Mouse (Mus musculus) neutrophil, adult 83 days (primary cell): Measurements from ENCODE around the gene Ralgds. TPM values are rescaled to one million over a fixed set of nuclear protein-coding genes. Genes with fewer than 3 reads are reported as not detected.

Experiments used
- total RNA-seq, 2 experiments: library from RNA; stranded (reverse); gene quantifications; one replicate each; pipeline ENCODE4 v1.2.4; 2023

Gene Ralgds
- 10 to 100 TPM; 15.7 to 19.4 TPM for total RNA-seq

DNA sequence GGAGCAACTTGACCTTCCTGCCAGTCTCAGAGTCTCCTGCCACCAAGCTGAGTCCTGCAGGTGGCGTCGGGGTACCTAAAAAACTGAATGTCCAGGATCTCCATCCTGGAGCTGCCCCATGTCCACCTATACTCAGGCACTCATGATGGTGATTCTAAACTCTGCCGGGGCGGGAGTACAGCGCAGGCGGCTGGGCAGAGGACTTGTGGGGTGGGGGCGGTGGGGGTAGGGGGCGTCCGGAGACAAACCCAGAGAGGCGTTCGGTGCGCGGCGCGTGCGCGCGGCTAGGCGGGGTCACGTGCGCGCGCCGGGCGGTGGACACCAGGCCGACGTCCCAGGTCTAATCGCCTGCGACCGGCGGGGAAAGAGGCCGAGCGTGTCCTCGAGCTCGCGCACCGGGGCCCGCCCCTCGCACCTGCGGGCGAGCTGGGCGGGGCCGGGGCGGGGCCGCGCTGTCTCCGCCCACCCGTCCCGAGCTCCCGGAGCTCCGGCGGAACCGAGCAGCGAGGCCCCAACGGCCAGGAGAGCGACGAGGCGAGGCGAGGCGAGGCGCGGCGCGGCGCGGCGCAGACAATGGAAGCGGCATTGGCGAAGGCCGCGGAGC lies at the start of gene Ralgds:
Gene Ralgds, plus strand, starts transcription at position 328 of the 604 bp plus-strand sequence.

DNA sequence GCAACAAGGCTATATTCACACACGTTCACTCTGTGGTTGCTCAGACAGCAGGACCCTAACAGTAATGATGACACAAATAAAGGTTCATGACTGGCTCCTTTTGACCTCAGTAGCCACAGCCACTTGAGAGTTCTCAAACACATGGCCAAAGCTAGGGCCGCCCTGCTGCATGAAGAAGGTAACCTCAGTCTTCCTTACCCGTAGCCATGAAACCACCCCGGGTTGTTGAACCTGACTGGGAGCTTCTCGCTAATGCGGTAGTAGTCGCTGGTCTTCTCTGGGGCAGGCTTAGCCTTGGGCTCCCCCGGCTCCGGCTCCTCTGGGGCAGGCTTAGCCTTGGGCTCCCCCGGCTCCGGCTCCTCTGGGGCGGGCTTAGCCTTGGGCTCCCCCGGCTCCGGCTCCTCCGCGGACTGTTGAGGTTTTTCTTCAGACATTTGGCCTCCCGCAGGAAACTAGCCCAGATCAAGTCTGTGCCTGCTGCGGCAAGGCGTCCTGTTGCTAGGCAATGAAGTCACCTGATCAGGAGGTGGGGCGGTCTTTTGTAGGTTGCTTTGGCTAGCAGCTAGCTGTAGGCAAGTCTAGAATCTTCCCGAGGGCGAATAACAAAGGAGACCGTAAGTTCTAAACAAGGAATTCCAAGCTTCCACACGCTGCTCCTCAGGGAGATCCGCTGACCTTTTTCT lies 46.9 kb upstream of the Ralgds start, which contains the start of gene 1700007K13Rik:
Gene 1700007K13Rik, minus strand, starts transcription at position 497 of the 683 bp plus-strand sequence.

DNA sequence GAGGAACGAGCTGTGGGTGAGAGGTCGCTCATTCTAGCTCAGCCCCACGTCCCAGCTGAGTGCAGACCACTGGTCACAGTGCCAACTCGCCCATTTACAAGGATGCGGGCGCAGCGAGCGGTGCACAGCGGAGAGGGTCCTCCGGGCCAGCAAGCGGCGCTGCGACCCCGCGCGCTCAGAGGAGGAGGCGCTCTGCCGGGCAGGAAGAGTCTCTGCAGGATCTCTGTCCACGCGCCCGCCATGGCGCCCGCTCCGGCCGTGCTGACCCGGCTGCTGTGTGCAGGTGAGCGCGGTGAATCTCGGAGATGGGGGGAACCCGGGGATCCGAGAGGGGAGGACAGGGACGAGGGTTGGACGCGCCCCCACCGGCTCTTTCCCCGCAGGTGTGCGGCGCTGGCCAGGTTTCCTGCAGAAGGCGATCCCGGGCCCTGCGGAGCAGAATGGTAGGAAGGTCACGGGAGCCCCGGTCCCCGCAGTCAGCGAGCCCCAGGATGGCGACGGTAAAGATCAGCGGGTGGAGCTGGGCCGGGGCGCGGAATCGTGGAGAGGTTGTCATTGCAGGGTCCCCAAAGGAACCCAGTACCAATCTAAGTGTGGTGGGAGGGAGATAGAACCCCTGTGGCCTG lies 45.0 kb upstream of the Ralgds start, which contains the start of gene Mrps2:
Gene Mrps2, plus strand, starts transcription at position 207 of the 626 bp plus-strand sequence.

DNA sequence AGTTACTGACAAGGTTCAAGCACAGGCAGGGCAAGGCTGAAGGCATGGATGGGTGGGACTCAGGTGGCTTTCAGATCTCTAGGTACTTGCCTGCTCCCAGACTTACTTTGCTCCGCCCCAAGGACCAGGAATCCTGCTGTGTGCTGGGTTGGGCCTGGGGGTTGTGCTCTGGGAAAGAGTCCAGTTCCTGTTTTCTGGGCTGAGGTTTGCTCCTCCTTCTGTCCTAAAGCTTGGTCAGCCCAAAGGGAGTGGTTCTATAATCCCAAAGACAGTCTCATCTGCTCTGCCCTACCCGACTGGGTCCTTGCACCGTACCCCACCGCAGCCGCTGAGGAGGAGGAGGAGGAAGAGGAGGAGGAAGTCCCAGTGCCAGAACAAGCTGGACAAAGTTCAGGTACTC lies 16.3 kb upstream of the Ralgds start, which contains the start of gene Gbgt1:
Gene Gbgt1, plus strand, starts transcription at position 221 of the 400 bp plus-strand sequence.

DNA sequence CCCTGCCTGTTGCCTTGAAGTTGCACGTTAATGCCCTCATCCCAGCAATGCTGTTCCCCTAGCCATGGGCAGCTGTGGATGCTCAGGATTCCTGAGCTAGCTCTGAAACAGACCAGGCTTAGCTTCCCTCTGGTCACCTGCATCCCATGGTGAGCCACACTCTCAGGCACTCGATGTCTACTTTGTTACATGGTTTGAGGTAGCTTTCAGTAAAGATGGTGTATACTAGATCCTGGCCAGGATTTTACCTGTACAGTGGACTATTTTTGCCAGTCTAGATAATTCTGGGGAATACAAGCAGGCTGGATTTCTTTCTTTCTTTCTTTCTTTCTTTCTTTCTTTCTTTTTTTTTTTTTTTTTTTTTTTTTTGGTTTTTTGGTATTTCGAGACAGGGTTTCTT lies 7.1 kb upstream of the Ralgds start, which contains the start of gene Gm10134:
Gene Gm10134, plus strand, starts transcription at position 301 of the 400 bp plus-strand sequence.

DNA sequence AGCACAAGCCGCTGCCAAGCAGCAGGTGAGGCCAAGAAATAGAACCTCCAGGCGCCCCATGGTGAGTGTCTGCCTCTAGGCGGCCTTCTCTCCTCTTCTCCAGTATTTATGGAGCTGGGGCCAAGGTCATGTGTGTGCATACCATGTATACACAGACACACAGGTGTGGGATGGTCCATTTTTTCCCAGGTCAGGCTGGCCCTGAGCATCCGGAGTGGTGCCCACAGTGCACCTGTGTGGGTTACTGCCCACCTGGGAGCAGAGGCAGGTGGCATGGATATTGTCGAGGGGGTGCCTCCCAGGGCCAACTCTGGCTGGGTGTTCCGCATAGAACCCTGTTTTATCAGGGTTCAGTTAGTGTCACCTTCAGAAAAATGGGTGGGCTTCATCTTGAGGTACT lies 50.4 kb downstream of the Ralgds start, which contains the start of gene Cel:
Gene Cel, minus strand, starts transcription at position 101 of the 400 bp plus-strand sequence.

DNA sequence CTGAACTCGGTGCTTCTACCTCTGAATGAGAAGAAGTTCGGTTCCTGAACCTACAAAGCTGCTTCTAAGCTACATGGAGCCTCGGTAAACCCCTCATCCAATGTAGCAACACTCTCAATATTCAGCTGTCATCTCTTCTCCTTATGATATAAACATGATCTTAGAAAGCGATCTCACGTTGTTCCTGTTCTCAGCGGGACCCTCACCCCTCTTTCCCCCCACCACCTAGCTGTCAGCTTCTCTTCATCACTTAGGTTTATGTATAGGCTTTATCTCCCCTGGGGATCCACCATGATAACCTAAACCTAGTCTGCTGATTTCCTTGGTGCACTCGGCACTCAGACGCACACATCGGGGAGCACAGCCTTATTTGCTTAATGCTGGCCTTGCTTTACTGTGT lies 70.7 kb downstream of the Ralgds start, which contains the start of gene Gtf3c5:
Gene Gtf3c5, minus strand, starts transcription at position 101 of the 400 bp plus-strand sequence.

Other genes with a start within 250 kb of the Ralgds start
- under 1 TPM; 0.24 TPM for gene Ppp1r26, start 66.3 kb upstream of the Ralgds start, total RNA-seq
- not detected for gene 1700007K13Rik, start 46.8 kb upstream of the Ralgds start, total RNA-seq
- 10 to 100 TPM; 12.5 to 12.9 TPM for gene Mrps2, start 45.1 kb upstream of the Ralgds start, total RNA-seq
- 10 to 100 TPM in 1 of 2 experiments, 1 to 10 TPM in 1; 9.9 to 10.1 TPM for gene Gbgt1, start 16.2 kb upstream of the Ralgds start, total RNA-seq
- gene Gm10134, start 7.0 kb upstream of the Ralgds start, total RNA-seq = 1 to 10 TPM; 2.7 to 3.7 TPM
- gene Cel, start 50.3 kb downstream of the Ralgds start, total RNA-seq = not detected
- 10 to 100 TPM; 13.2 to 17.4 TPM for gene Gtf3c5, start 70.6 kb downstream of the Ralgds start, total RNA-seq
- gene Gfi1b, start 108.9 kb downstream of the Ralgds start, total RNA-seq = 10 to 100 TPM; 19.3 to 20.4 TPM
- 10 to 100 TPM; 14.5 to 17.4 TPM for gene Tsc1, start 128.1 kb downstream of the Ralgds start, total RNA-seq
- 10 to 100 TPM; 16.0 to 20.6 TPM for gene Spaca9, start 186.6 kb downstream of the Ralgds start, total RNA-seq
- 1 to 10 TPM; 3.2 to 5.5 TPM for gene Ak8, start 187.0 kb downstream of the Ralgds start, total RNA-seq